Mouse (Mus musculus) MEL (cell line): ENCODE results near the gene Cdc42se2. TPM values are rescaled to one million over a fixed set of nuclear protein-coding genes. Genes with fewer than 3 reads are reported as not detected.

Experiments
- DNase-seq: peaks from one replicate; pipeline ENCODE4 v3.0.0; 2011; ENCODE audit warnings: low read depth, low spot score
- H3K27ac ChIP-seq: 2 replicates; pipeline ENCODE4 v1.5.1; 2012; ENCODE audit warnings: low read depth, mild to moderate bottlenecking, control low read depth, low read length, moderate library complexity; ENCODE audit not compliant: control insufficient read depth
- H3K27me3 ChIP-seq, 2 experiments: fragments of 150-350 bp in 1 of 2; sonication (generic) in 1 of 2; 2 replicates each; pipeline ENCODE4 v1.6.1; 2012; ENCODE audit warnings: low read length in 2 of 2, mild to moderate bottlenecking in 2 of 2, improper control_type of control experiment in 1 of 2, moderate library complexity in 1 of 2; ENCODE audit not compliant: insufficient read depth in 2 of 2, control insufficient read depth in 1 of 2
- H3K36me3 ChIP-seq, 2 experiments: 2 replicates each; pipeline ENCODE4 v1.6.1; 2012 to 2014; ENCODE audit warnings: low read length in 2 of 2, improper control_type of control experiment in 1 of 2, inconsistent platforms in 1 of 2, mild to moderate bottlenecking in 1 of 2; ENCODE audit not compliant: insufficient read depth in 2 of 2, control insufficient read depth in 1 of 2
- H3K4me1 ChIP-seq, 2 experiments: fragments of 150-350 bp in 1 of 2; sonication (generic) in 1 of 2; 2 replicates each; pipeline ENCODE4 v1.6.1; 2012; ENCODE audit warnings: low read length in 2 of 2, improper control_type of control experiment in 1 of 2, mild to moderate bottlenecking in 1 of 2; ENCODE audit not compliant: insufficient read depth in 2 of 2, control insufficient read depth in 1 of 2
- H3K4me3 ChIP-seq, 2 experiments: fragments of 150-350 bp in 1 of 2; sonication (generic) in 1 of 2; 2 replicates each; pipeline ENCODE4 v1.5.1; 2012; ENCODE audit warnings: low read depth in 2 of 2, low read length in 2 of 2, mild to moderate bottlenecking in 2 of 2, moderate library complexity in 2 of 2, control low read depth in 1 of 2, improper control_type of control experiment in 1 of 2; ENCODE audit not compliant: control insufficient read depth in 1 of 2, insufficient read depth in 1 of 2
- H3K79me2 ChIP-seq: 2 replicates; pipeline ENCODE4 v1.6.1; 2012; ENCODE audit warnings: mild to moderate bottlenecking, low read length, moderate library complexity; ENCODE audit not compliant: control insufficient read depth, poor library complexity, insufficient read depth
- H3K9ac ChIP-seq: 2 replicates; pipeline ENCODE4 v1.6.1; 2012; ENCODE audit warnings: low read depth, mild to moderate bottlenecking, control low read depth, low read length, moderate library complexity; ENCODE audit not compliant: control insufficient read depth, poor library complexity, severe bottlenecking
- H3K9me3 ChIP-seq: fragments of 150-350 bp; sonication (generic); replicated peaks from 2 replicates; pipeline ENCODE4 v1.6.1; 2012; ENCODE audit warnings: mild to moderate bottlenecking, low read length, improper control_type of control experiment, moderate library complexity; ENCODE audit not compliant: insufficient read depth
- ETS1 ChIP-seq: IDR thresholded peaks from 2 replicates; pipeline ENCODE4 v1.6.1; 2012; ENCODE audit warnings: low read depth, mild to moderate bottlenecking, inconsistent platforms, low read length, improper control_type of control experiment, moderate library complexity
- HCFC1 ChIP-seq: IDR thresholded peaks from 2 replicates; pipeline ENCODE4 v1.6.1; 2012; ENCODE audit warnings: low read depth, mild to moderate bottlenecking, inconsistent platforms, low read length, improper control_type of control experiment, moderate library complexity
- JUND ChIP-seq: IDR thresholded peaks from 2 replicates; pipeline ENCODE4 v1.6.1; 2011; ENCODE audit warnings: low read depth, mild to moderate bottlenecking, improper control_type of control experiment, low read length
- KAT2A ChIP-seq: conservative IDR thresholded peaks from 2 replicates; pipeline ENCODE4 v1.6.1; 2012; ENCODE audit warnings: low read depth, low read length, improper control_type of control experiment, inconsistent platforms
- MAFK ChIP-seq: IDR thresholded peaks from 2 replicates; pipeline ENCODE4 v1.6.1; 2011; ENCODE audit warnings: low read depth, mild to moderate bottlenecking, low read length, improper control_type of control experiment, borderline replicate concordance
- MAX ChIP-seq: IDR thresholded peaks from 2 replicates; pipeline ENCODE4 v1.6.1; 2011; ENCODE audit warnings: low read length, improper control_type of control experiment
- MEF2A ChIP-seq: IDR thresholded peaks from 2 replicates; pipeline ENCODE4 v1.6.1; 2014; ENCODE audit warnings: low read depth, mild to moderate bottlenecking, inconsistent platforms, low read length, improper control_type of control experiment; ENCODE audit not compliant: poor library complexity, insufficient replicate concordance, severe bottlenecking; ENCODE audit errors: extremely low read depth
- MYB ChIP-seq: IDR thresholded peaks from 2 replicates; pipeline ENCODE4 v1.6.1; 2011; ENCODE audit warnings: mild to moderate bottlenecking, low read depth, low read length, improper control_type of control experiment
- MYC ChIP-seq: IDR thresholded peaks from 2 replicates; pipeline ENCODE4 v1.6.1; 2011; ENCODE audit warnings: low read depth, mild to moderate bottlenecking, low read length, improper control_type of control experiment, moderate library complexity
- NELFE ChIP-seq: IDR thresholded peaks from 2 replicates; pipeline ENCODE4 v1.6.1; 2011; ENCODE audit warnings: low read depth, low read length, improper control_type of control experiment
- NRF1 ChIP-seq: IDR thresholded peaks from 2 replicates; pipeline ENCODE4 v1.6.1; 2014; ENCODE audit warnings: low read depth, mild to moderate bottlenecking, inconsistent platforms, low read length, improper control_type of control experiment, moderate library complexity; ENCODE audit not compliant: poor library complexity, insufficient read depth, severe bottlenecking
- POLR2A ChIP-seq, 2 experiments: IDR thresholded peaks; 2 replicates each; pipeline ENCODE4 v1.6.1; 2011 to 2012; ENCODE audit warnings: low read length in 2 of 2, mild to moderate bottlenecking in 2 of 2, control low read depth in 1 of 2, improper control_type of control experiment in 1 of 2, low read depth in 1 of 2, moderate library complexity in 1 of 2; ENCODE audit not compliant: control insufficient read depth in 1 of 2, insufficient read depth in 1 of 2, poor library complexity in 1 of 2
- POLR2AphosphoS5 ChIP-seq: IDR thresholded peaks from 2 replicates; pipeline ENCODE4 v1.6.1; 2012; ENCODE audit warnings: low read depth, borderline replicate concordance, mild to moderate bottlenecking, inconsistent platforms, low read length, moderate library complexity, mixed read lengths
- RAD21 ChIP-seq: IDR thresholded peaks from 2 replicates; pipeline ENCODE4 v1.6.1; 2011; ENCODE audit warnings: mild to moderate bottlenecking, low read depth, low read length, improper control_type of control experiment
- SIN3A ChIP-seq: IDR thresholded peaks from 2 replicates; pipeline ENCODE4 v1.6.1; 2012; ENCODE audit warnings: low read length, improper control_type of control experiment, inconsistent platforms
- SMC3 ChIP-seq: IDR thresholded peaks from 2 replicates; pipeline ENCODE4 v1.6.1; 2011; ENCODE audit warnings: low read depth, low read length, improper control_type of control experiment
- TAL1 ChIP-seq: IDR thresholded peaks from 2 replicates; pipeline ENCODE4 v1.6.1; 2012; ENCODE audit warnings: mild to moderate bottlenecking, inconsistent platforms, low read length, moderate library complexity, mixed read lengths
- TBP ChIP-seq: IDR thresholded peaks from 2 replicates; pipeline ENCODE4 v1.8.0; 2011; ENCODE audit warnings: low read depth, low read length, improper control_type of control experiment
- TCF12 ChIP-seq: IDR thresholded peaks from 2 replicates; pipeline ENCODE4 v1.6.1; 2014; ENCODE audit warnings: low read depth, mild to moderate bottlenecking, inconsistent platforms, low read length, improper control_type of control experiment, moderate library complexity
- UBTF ChIP-seq: IDR thresholded peaks from 2 replicates; pipeline ENCODE4 v1.6.1; 2012; ENCODE audit warnings: low read depth, mild to moderate bottlenecking, inconsistent platforms, low read length, improper control_type of control experiment, moderate library complexity, borderline replicate concordance; ENCODE audit not compliant: insufficient read depth
- ZC3H11A ChIP-seq: IDR thresholded peaks from 2 replicates; pipeline ENCODE4 v1.6.1; 2012; ENCODE audit warnings: low read depth, mild to moderate bottlenecking, inconsistent platforms, low read length, improper control_type of control experiment
- ZKSCAN1 ChIP-seq: IDR thresholded peaks from 2 replicates; pipeline ENCODE4 v1.6.1; 2012; ENCODE audit warnings: low read depth, mild to moderate bottlenecking, inconsistent platforms, low read length, improper control_type of control experiment, moderate library complexity
- ZNF384 ChIP-seq: IDR thresholded peaks from 2 replicates; pipeline ENCODE4 v1.6.1; 2012; ENCODE audit warnings: low read depth, mild to moderate bottlenecking, inconsistent platforms, low read length, improper control_type of control experiment
- polyA plus RNA-seq, 2 experiments: library from polyadenylated mRNA; stranded (reverse) in 1 of 2; unstranded in 1 of 2; fragments of >175 nt in 1 of 2; fragments of >200 nt in 1 of 2; gene quantifications; 2 replicates each; pipeline versions ENCODE4 v1.2.1 to v1.2.4; 2012; ENCODE audit warnings: low replicate concordance in 2 of 2, low read depth in 1 of 2; ENCODE audit not compliant: insufficient read length in 2 of 2, insufficient read depth in 1 of 2, missing spikeins in 1 of 2
- total RNA-seq: library from RNA; depleted of rRNA; stranded (reverse); fragments of 300-350 nt; gene quantifications from 2 replicates; pipeline ENCODE4 v1.2.3, GENCODE M21; 2012

Cdc42se2 gene
- total and polyA plus RNA-seq, 3 experiments: 30.1 to 47.4 (median 33.4) TPM

- no peaks in the 10 kb centered on the region for H3K79me2 ChIP-seq
- no peak for DNase-seq
- H3K27ac ChIP-seq: no peak overlapping the region
- H3K27me3 ChIP-seq: no peaks in the 10 kb centered on the region
- H3K4me3 ChIP-seq: no peak overlapping the region
- H3K36me3 ChIP-seq: peaks cover 2 to 23% of the 10 kb centered on the region in 2 experiments
- peaks cover 0 to 11% of the 10 kb centered on the region in 2 experiments; a peak in 2 of 4 replicates for H3K4me1 ChIP-seq
- no peak overlapping the region for H3K9ac ChIP-seq
- TF ChIP-seq MYC (no peak), SMC3 (no peak), RAD21 (no peak), ZC3H11A (no peak), UBTF (no peak), POLR2A (IDR thresholded peaks at IDR 0.05; ENCODE audit: control insufficient read depth in 1 of 2, insufficient read depth in 1 of 2, low read depth in 1 of 2, low read length in 2 of 2, poor library complexity in 1 of 2) (no peak), ETS1 (no peak)
- no peaks in the 10 kb centered on the region for H3K9me3 ChIP-seq
Measured at GRCm38 (mm10) chr11:54735114-54735513, 52.4 kb downstream of the Cdc42se2 start.

GRCm38 (mm10) chr11:54733546-54733945 lies 53.9 kb downstream of the Cdc42se2 start:
- Histone ChIP-seq H3K79me2 (no peaks in the 10 kb centered on the region), H3K4me3 (no peak overlapping the region), H3K36me3 (peaks cover 2 to 15% of the 10 kb centered on the region in 2 experiments), H3K4me1 (peaks cover 0 to 6% of the 10 kb centered on the region in 2 experiments; a peak in 2 of 4 replicates)
- peak; percentile 54 for DNase-seq
- TF ChIP-seq UBTF (no peak), TAL1 (no peak), POLR2A (IDR thresholded peaks at IDR 0.05; ENCODE audit: control insufficient read depth in 1 of 2, insufficient read depth in 1 of 2, low read depth in 1 of 2, low read length in 2 of 2, poor library complexity in 1 of 2) (no peak), MYB (no peak), ZKSCAN1 (no peak), MYC (no peak), MEF2A (no peak), ZC3H11A (no peak)
- TF ChIP-seq, all 39 proteins: peak for 0
- Histone ChIP-seq H3K27ac (no peak overlapping the region), H3K27me3 (no peaks in the 10 kb centered on the region), H3K9ac (no peak overlapping the region), H3K9me3 (no peaks in the 10 kb centered on the region)

- Histone ChIP-seq H3K36me3 (peaks cover 2 to 9% of the 10 kb centered on the region in 2 experiments), H3K79me2 (no peaks in the 10 kb centered on the region), H3K27me3 (no peaks in the 10 kb centered on the region), H3K4me3 (no peak overlapping the region), H3K27ac (no peak overlapping the region), H3K4me1 (peaks cover 0 to 4% of the 10 kb centered on the region in 2 experiments; a peak in 2 of 4 replicates), H3K9me3 (no peaks in the 10 kb centered on the region), H3K9ac (no peak overlapping the region)
- no peak for DNase-seq
- no peak for TF ChIP-seq TBP
- TF ChIP-seq POLR2A (IDR thresholded peaks at IDR 0.05; ENCODE audit: control insufficient read depth in 1 of 2, insufficient read depth in 1 of 2, low read depth in 1 of 2, low read length in 2 of 2, poor library complexity in 1 of 2): no peak
- no peak for TF ChIP-seq KAT2A
- no peak for TF ChIP-seq JUND
- no peak for TF ChIP-seq MAX
- no peak for TF ChIP-seq MAFK
- no peak for TF ChIP-seq HCFC1
- TF ChIP-seq ZNF384: no peak
- TF ChIP-seq SIN3A: no peak
- no peak for TF ChIP-seq NRF1
- TF ChIP-seq UBTF: no peak
- TF ChIP-seq TAL1: no peak
- no peak for TF ChIP-seq TCF12
- TF ChIP-seq POLR2AphosphoS5: no peak
- TF ChIP-seq MYB: no peak
- no peak for TF ChIP-seq NELFE
- no peak for TF ChIP-seq ZKSCAN1
Measured at GRCm38 (mm10) chr11:54731367-54731766, 56.1 kb downstream of the Cdc42se2 start.
